Mouse (Mus musculus) ES-Bruce4 (cell line): Measurements from ENCODE around the gene Ston2.

Experiments
- CTCF ChIP-seq: IDR thresholded peaks from one replicate; pipeline ENCODE4 v1.8.1; 2011; ENCODE audit warnings: low read depth, low read length
- POLR2A ChIP-seq: IDR thresholded peaks from one replicate; pipeline ENCODE4 v1.8.1; 2011; ENCODE audit warnings: low read length; ENCODE audit not compliant: insufficient read depth

- TF ChIP-seq CTCF = no peak
- no peak for TF ChIP-seq POLR2A
Observed at GRCm38 (mm10) chr12:91702829-91703228, 85.4 kb downstream of the Ston2 start.
